Mouse (Mus musculus) inflammation-experienced regulatory T-cells, adult 6 months (primary cell): Measurements from ENCODE around the gene Prol1. TPM values are rescaled to one million over a fixed set of nuclear protein-coding genes. Genes with fewer than 3 reads are reported as not detected.
"Not testable (repeated sequence)": the region's sequence is repeated elsewhere in the genome, so short reads cannot be mapped to it uniquely, and the experiment has no call there.

Experiments used
- ATAC-seq: one replicate; pipeline ENCODE4 v1.8.0; 2017
- polyA plus RNA-seq, 3 experiments: library from polyadenylated mRNA; unstranded; fragments of 100-300 nt; shearing (Covaris generic); gene quantifications; one replicate each; pipeline ENCODE4 v1.2.1; 2017

The Prol1 gene
- not detected for polyA plus RNA-seq

GRCm38 (mm10) chr5:88317012-88317411 is at the start of gene Prol1:
Gene Prol1 (plus strand): TSS chr5:88317312.
- ATAC-seq = no peak

- no peak for ATAC-seq
Measured at GRCm38 (mm10) chr5:88268619-88269018, 48.5 kb upstream of the Prol1 start, which contains the start of gene Gm7714. Gene Gm7714 (plus strand): TSS chr5:88268919.

DNA sequence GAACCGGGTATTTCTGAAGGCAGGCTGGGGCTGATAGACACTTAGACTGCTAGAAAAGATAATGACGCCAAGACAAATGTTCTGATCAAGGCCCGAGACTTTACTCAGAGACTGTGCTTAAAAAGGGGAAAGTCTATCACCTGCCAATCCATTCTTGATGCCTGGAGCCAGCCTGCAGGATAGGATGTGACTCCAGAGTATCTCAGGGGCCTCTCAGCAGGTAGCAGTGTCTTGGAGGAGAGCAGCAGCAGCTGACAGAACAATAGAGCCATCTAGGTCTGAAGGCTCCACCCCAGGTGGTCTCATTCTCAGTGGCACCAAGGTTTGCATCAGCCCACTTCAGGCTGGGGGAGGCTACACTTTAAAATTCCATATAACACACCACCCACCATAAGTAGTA is 5.8 kb upstream of the Prol1 start:
- not testable (repeated sequence) for ATAC-seq

GRCm38 (mm10) chr5:88348533-88348932 is 31.4 kb downstream of the Prol1 start:
- not testable (repeated sequence) for ATAC-seq

- ATAC-seq = no peak
Measured at GRCm38 (mm10) chr5:88364768-88365167, 47.7 kb downstream of the Prol1 start.

DNA sequence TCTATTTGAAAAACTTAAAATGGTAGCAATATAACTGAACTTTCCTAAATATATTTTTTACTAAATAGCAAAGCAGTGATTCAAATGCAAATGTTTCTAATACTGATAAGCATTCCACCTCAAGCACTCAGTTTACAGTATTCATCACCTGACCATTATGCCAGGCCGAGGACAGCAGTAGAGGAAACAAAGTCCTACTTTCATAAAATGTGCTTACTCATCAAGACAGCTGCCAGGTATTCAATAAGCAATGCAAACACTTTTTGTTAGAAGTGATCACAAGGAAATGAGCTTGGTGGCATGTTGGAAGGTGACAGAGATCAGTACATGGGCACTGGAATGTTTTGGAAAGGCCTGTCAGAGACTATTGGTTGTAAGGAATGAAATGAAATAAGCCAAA is 49.8 kb downstream of the Prol1 start:
- no peak for ATAC-seq

- ATAC-seq = no peak
Measured at GRCm38 (mm10) chr5:88370578-88371232, 53.6 kb downstream of the Prol1 start.

- no peak for ATAC-seq
Measured at GRCm38 (mm10) chr5:88372563-88372962, 55.5 kb downstream of the Prol1 start.

GRCm38 (mm10) chr5:88375808-88376207 is 58.7 kb downstream of the Prol1 start, which contains the start of gene Amtn:
Gene Amtn (plus strand): TSS chr5:88376108.
- ATAC-seq = no peak

Other genes starting within 250 kb of the Prol1 start
- not detected for gene Smr2, start 230.8 kb upstream of the Prol1 start, polyA plus RNA-seq
- gene Gm11116, start 205.8 kb upstream of the Prol1 start, polyA plus RNA-seq = not detected
- gene Gm11115, start 163.2 kb upstream of the Prol1 start, polyA plus RNA-seq = not detected
- not detected for gene Gm7714, start 48.4 kb upstream of the Prol1 start, polyA plus RNA-seq
- gene Amtn, start 58.8 kb downstream of the Prol1 start, polyA plus RNA-seq = not detected
- not detected for gene Ambn, start 138.7 kb downstream of the Prol1 start, polyA plus RNA-seq
- under 1 TPM in 1 of 3 experiments, not detected in 2; 0.09 TPM for gene Enam, start 170.7 kb downstream of the Prol1 start, polyA plus RNA-seq
- 10 to 100 TPM; 13.7 to 95.4 (median 24.5) TPM for gene Jchain, start 210.6 kb downstream of the Prol1 start, polyA plus RNA-seq
- 10 to 100 TPM; 84.0 to 91.4 (median 88.5) TPM for gene Utp3, start 237.2 kb downstream of the Prol1 start, polyA plus RNA-seq
- 1 to 10 TPM; 2.2 to 3.8 (median 3.7) TPM for gene Rufy3, start 247.7 kb downstream of the Prol1 start, polyA plus RNA-seq